Mouse (Mus musculus) cerebellum, adult 18-20 months (tissue): Measurements from ENCODE around the gene Xrcc5.

ENCODE experiments used
- DNase-seq, 2 experiments: peaks; one replicate each; pipeline ENCODE4 v3.0.0; 2021

Xrcc5 gene

GRCm38 (mm10) chr1:72307317-72307798, at the start of gene Xrcc5:
TSS of gene Xrcc5 (plus strand) at chr1:72307421.
- DNase-seq, result peak; percentile 94 to 96

DNA sequence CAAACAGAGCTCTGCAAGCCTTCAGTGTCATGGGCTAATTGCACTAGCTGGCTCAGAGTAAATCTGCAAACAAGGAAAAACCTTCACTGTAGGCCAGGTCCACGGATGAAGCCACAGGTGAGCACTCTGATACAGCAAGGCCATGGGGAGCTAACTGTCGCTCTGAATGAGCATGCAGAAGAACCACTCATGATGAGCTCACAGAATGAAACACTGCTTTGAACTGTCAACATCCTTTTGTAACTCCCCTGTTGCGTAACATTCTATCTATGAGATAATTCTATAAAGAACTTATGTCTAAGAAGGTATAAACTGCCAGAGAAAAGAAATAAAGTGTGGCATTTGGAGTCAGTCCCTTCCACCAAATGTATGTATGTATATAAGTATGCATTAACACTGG, 44.1 kb upstream of the Xrcc5 start:
- DNase-seq, result no peak

DNA sequence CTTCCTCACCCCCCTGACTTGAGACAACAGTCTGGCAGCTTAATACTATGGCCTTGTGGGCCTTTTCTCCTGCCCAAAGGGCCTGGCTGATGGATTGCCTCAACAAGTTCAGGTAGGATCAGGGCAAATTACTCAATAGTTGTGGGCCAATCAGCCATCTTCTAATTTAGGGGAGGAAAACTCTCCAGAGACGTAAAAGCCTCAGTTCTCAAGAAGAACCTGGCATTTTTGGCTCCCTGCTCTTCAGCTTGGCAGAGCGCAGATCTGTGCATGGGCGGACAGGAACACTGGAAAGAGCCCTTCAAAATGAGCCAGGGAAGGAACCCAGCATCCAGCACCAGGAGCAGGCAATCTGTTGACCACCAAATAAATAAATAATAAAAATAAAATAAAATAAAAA, 29.1 kb upstream of the Xrcc5 start:
- DNase-seq, result no peak

DNA sequence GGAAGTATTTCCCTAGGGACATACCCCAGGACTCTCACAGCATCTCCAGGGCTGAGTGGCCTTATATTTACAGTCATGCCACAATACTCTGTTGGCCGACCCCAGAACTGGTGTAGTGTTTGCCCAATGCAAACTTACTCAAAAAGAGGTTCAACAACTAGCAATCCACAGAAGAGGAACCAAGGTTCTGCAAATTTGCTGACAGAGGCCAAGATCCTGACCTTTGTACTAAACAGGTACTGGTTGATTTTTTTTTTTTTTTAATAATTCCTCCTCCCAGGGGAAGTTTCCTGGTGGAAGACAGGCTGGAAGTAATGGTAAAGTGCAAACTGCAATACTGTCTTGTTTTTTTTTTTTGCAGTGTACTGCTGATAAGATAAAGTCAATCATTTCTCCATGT, 24.6 kb upstream of the Xrcc5 start:
- DNase-seq, result no peak

GRCm38 (mm10) chr1:72283992-72284485, 23.2 kb upstream of the Xrcc5 start, which contains the start of the genes Pecr and Tmem169:
TSS of gene Pecr (minus strand) at chr1:72284314.
TSS of gene Tmem169 (plus strand) at chr1:72284369.
- peak; percentile 96 for DNase-seq

GRCm38 (mm10) chr1:72284539-72284938, 22.7 kb upstream of the Xrcc5 start:
- DNase-seq, result peak in 1 of 2 experiments; percentile 37

DNA sequence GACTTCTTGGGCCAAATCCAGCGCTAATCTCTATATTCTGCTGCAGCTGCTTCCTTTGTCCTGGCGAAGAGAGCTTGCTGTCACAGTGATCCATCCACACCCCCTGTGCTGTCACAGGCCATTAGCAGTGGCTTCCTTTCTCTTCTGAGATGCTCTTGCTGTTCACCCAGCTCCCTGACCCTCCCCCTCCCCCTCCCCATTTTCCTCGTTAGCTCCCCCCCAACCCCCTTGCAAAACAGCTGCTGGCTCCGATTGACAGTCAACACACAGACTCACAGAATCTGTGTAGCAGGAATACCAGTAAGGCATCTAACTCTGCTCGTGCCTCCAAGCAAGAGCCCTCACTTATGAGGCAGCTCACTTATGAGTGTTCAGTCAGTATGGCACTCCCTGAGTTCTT, 20.3 kb upstream of the Xrcc5 start:
- no peak for DNase-seq

DNA sequence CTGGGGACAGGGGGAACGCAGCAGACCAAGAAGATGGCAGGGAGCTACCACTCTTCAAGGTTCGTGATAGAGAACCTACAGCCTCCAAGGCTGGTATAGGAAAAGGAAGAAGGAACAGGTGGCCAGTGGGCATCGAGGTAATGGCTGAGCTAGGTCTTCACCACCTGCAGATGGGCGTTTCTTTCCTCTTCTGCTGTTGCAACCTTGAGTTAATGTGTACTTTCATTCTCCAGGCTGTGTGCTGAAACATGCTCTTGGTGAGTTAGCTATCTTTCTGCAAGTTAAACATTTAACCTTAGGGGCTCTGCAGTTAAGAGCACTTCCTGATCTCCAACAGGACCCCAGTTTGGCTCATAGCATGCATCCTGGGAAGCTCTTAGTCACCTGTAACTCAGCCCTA, 19.3 kb upstream of the Xrcc5 start:
- no peak for DNase-seq

- no peak for DNase-seq
These were observed 18.6 kb upstream of the Xrcc5 start for GRCm38 (mm10) chr1:72288527-72289150.

- DNase-seq, result no peak
These were observed 16.3 kb upstream of the Xrcc5 start for GRCm38 (mm10) chr1:72290896-72291295.

- no peak for DNase-seq
These were observed 15.8 kb upstream of the Xrcc5 start for GRCm38 (mm10) chr1:72291421-72291820.

DNA sequence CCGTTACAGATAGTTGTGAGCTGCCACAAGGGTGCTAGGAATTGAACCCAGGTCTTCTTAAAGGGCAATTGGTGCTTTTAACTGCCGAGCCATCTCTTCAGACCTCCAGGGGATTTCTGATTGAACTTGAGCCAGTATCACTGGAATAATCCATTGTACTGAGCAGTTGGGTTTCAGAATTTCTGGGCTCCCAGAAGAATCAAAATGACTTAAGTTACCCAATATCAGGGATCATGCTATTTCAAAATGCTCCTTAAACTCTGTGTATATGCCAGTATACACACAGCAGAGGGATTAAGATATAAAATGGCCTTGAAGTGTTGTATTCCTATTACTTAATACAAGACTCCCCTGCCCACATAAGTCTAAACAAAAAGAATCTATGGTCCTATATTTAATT, 15.3 kb upstream of the Xrcc5 start:
- no peak for DNase-seq

DNA sequence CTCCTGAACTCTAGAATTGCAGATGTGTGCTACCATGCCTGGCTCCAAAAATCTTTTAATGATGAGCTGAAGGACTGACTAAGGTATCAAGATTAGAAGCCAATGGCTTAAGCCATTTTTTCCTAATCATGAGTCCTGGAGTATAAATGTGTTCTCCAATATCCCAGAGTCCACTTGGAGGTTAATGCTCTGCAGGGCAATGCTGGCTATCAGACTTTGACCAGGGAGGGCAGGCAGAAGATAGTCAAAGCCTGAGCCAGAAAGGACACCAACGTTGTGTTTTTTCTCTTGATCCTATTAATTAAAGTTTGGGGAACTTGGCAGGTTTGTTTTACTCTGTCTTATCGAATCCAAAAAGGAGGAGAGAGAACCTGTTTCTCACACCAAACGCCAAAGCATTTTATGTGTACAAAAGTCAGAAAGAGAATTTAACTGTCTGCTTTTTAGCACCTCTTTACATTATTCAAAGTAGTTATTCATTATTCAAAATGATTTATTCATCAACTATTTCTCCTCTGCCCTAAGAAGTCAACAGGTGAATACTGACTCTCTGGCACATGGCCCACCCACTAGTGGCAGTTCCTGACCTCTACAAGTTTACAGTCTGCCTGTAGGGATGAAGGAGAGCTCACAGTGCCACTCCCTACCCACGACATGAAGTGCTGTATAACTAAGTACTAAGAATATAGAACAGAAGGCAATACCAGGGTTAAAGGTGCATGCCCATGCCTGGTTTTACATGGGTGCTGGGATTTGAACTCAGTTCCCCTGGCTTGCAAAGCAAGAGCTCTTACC, 13.2 kb upstream of the Xrcc5 start:
- DNase-seq, result no peak

- DNase-seq, result no peak
These were observed 11.5 kb upstream of the Xrcc5 start for GRCm38 (mm10) chr1:72295746-72296145.

DNA sequence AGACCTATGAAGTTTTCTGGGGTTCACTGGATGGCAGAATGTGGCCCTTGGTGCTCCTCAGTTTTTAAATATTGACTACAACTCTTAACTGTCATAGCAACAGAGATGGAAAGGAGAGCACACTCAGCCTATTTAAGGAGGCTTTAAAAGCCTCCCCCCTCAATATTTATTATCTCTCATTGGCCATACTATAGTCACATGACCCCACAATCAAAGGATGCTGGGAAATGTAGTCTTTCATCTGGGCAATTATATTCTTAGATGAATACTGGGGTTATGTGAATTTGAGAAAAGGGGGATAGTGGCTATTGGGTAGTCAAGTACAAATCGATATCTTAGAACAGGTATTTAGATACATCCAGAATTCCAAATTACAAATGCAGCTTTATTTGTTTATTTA, 5.4 kb upstream of the Xrcc5 start:
- no peak for DNase-seq

- no peak for DNase-seq
These were observed 980 bp upstream of the Xrcc5 start for GRCm38 (mm10) chr1:72306241-72306640.

DNA sequence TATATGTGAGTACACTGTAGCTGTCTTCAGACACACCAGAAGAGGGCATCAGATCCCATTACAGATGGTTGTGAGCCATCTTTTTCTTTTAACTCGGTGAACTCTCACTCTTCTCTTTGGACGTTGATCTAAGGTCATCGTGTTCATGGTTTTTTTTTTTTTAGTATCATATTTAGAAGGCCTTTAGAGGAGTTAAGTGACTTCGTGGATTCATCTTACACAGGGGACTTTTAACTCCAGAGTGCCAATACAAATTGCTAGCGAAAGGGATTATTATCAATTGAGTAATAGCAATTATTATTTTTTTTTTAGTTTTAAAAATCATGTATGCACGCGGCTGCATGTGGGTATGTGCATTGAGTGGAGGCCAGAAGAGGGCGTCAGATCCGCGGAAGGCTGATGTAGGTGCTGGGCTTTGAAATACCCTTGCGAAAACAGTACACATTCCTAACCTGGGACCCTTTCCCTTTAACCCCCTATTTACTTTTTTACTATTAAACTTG, 491 bp upstream of the Xrcc5 start:
- DNase-seq, result peak; percentile 58 to 63

- DNase-seq, result no peak
These were observed 1.7 kb downstream of the Xrcc5 start for GRCm38 (mm10) chr1:72308919-72309318.

- DNase-seq, result no peak
These were observed 2.7 kb downstream of the Xrcc5 start for GRCm38 (mm10) chr1:72309744-72310424.

DNA sequence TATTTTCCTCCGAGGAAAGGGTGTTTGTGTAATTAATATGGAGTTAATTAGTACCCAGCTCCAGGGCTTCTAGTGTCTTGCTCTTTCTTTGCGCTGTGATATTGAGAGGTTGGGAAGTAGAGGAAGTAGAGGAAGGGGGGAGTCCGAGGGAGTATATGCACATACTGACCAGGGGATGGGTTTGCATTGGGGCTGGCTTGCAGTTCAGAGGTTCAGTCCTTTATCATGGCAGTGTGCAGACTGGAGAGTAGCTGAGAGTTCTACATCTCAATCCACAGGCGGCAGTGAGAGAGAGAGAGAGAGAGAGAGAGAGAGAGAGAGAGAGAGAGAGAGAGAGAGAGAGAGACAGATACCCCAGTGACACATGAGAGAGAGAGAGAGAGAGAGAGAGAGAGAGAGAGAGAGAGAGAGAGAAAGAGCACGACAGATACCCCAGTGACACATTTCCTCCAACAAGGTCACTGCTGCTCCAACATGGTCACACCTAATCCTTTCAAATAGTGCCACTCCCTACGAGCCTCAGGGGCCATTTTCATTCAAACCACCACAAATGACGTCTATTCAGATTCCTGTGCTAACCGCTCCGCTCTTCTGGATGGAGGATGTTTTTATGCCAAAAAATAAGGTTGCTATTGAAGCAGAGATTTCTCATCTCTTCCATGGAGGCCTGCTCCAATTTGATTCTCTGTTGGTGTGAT, 5.6 kb downstream of the Xrcc5 start:
- no peak for DNase-seq

DNA sequence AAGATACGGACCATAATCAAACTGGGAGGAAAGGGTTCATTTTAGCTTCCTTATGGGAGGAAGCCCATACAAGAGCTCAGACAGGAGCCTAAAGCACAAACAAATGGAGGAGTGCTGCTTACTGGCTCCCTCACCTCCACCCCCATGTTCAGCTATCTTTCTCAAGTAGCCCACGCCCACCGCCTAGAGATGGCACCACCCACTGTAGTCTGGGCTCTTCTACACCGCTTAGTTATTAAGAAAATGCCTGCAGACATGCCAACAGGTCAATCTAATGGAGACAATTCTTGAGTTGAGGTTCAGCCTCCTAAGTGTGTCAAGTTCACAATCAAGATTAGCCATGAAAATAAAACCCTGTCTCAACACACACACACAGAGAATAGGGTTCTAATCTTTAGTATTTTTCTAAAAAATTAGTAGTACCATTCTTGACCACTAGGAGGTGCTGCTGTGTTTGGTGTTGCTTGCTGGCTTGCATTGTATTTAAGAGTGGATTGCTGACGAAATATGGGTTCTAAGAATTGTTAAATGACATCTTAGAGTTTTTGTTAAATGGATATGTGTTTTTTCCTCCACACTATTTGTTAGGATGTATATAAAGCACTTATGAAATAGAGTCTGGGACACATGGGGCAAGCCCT, 6.3 kb downstream of the Xrcc5 start:
- DNase-seq, result no peak

DNA sequence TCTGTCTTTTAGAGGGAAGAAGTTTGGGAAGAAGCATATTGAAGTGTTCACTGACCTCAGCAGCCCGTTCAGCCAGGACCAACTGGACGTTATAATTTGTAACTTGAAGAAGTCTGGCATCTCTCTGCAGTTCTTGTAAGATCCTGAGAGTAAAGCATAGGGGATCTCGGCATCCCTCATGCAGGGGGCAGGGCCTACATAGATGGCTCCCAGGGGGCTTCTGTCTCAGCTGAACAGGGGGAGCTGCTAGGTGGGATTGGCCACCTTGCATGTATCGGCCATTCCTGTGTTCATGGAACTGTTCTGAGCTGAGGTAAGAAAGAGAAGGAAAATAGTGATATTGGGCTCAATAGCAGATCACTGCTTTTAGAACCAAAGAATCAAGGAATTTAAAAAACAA, 8.2 kb downstream of the Xrcc5 start:
- no peak for DNase-seq
